ENCODE assay signal across 26 mouse cellular contexts in genomic region chr19:46667300-46667699, GRCm38 (mm10). TPM values are rescaled to one million over a fixed set of nuclear protein-coding genes. Genes with fewer than 3 reads are reported as not detected.
A peak's percentile ranks its signal among the peaks of the same experiment; 100 is the strongest.
DNase-seq lines count a peak whose midpoint lies in the region; ATAC-seq and TF ChIP-seq lines count a peak whose summit lies in the region.
"Had no signal": no experiment of that assay in that cellular context is flagged by ENCODE, and none has a peak within 500 bp of the region (broad histone marks: within the 10 kb centered on the region; RNA-seq: fewer than 3 reads in every experiment).

No protein-coding gene starts in this region.

- no peak overlapping the region for H3K4me2 ChIP-seq in liver, embryonic 12.5 days
- no peak overlapping the region for H3K4me2 ChIP-seq in midbrain, embryonic 11.5 days
- no peak overlapping the region for H3K4me2 ChIP-seq in midbrain, embryonic 16.5 days (ENCODE audit: low read length)
- H3K4me2 ChIP-seq: forebrain, embryonic 13.5 days; heart, embryonic 13.5 days; hindbrain, embryonic 14.5 days had no signal

- no peaks in the 10 kb centered on the region for H3K79me2 ChIP-seq in liver, adult 2 months (ENCODE audit: control insufficient read depth, insufficient read depth, low read length)

- H3K4me3 ChIP-seq in liver, adult 2 months (ENCODE audit: insufficient read depth, low read depth, low read length) = no peak overlapping the region
- no peak overlapping the region for H3K4me3 ChIP-seq in liver, embryonic 12.5 days
- H3K4me3 ChIP-seq in midbrain, embryonic 11.5 days (ENCODE audit: low read depth, low read length) = no peak overlapping the region
- H3K4me3 ChIP-seq in midbrain, embryonic 16.5 days (ENCODE audit: low read depth, low read length) = no peak overlapping the region
- H3K4me3 ChIP-seq: forebrain, embryonic 10.5 days; forebrain, embryonic 13.5 days; heart, embryonic 13.5 days had no signal

- TF ChIP-seq CTCF in liver, adult 2 months (IDR thresholded peaks at IDR 0.05; ENCODE audit: low read depth, low read length) = no peak

- TF ChIP-seq POLR2A in liver, adult 2 months (IDR thresholded peaks at IDR 0.05; ENCODE audit: extremely low read depth, insufficient read depth, low read length) = no peak

- peaks cover 27% of the 10 kb centered on the region for H3K4me1 ChIP-seq in liver, adult 2 months (ENCODE audit: control insufficient read depth, insufficient read depth, low read length)
- peaks cover 27% of the 10 kb centered on the region for H3K4me1 ChIP-seq in liver, embryonic 12.5 days
- peaks cover 4% of the 10 kb centered on the region; the same call in 1 of the 2 replicates for H3K4me1 ChIP-seq in midbrain, embryonic 11.5 days (ENCODE audit: control insufficient read depth, insufficient read depth, low read length)
- peaks cover 3% of the 10 kb centered on the region; the same call in 1 of the 2 replicates for H3K4me1 ChIP-seq in midbrain, embryonic 16.5 days (ENCODE audit: control insufficient read depth, insufficient read depth, low read length)

- H3K27ac ChIP-seq in liver, adult 2 months (replicated peaks; ENCODE audit: insufficient read depth, low read depth, low read length) = peak overlapping the region; percentile 73
- no peak overlapping the region for H3K27ac ChIP-seq in liver, embryonic 12.5 days
- no peak overlapping the region for H3K27ac ChIP-seq in midbrain, embryonic 11.5 days (ENCODE audit: low read depth, low read length)
- H3K27ac ChIP-seq in midbrain, embryonic 16.5 days (ENCODE audit: low read length) = no peak overlapping the region
- H3K27ac ChIP-seq: forebrain, embryonic 10.5 days; forebrain, embryonic 13.5 days; heart, embryonic 13.5 days; hindbrain, embryonic 14.5 days; hindbrain, postnatal 0 days had no signal

- peak; percentile 42 for DNase-seq in adrenal gland, adult 2 months
- DNase-seq in adrenal gland, postnatal 10 days = no peak
- no peak for DNase-seq in liver, adult 2 months (ENCODE audit: extremely low read depth, low read depth, low spot score)
- DNase-seq in midbrain, embryonic 11.5 days (ENCODE audit: low spot score, missing footprints) = peak; percentile 72
- DNase-seq: adrenal gland, postnatal 25 days; cerebellum, adult 18-20 months; cerebellum, adult 9-10 months; cerebellum, postnatal 14 days; gastrocnemius, postnatal 14 days; heart, adult 18-20 months; heart, postnatal 14 days; heart, postnatal 4 days had no signal

- 41% methylated on average over 11 of the region's 11 CpGs for WGBS in liver, adult 2 months
- 50% methylated on average over 11 of the region's 11 CpGs for WGBS in liver, embryonic 12.5 days (ENCODE audit: insufficient replicate concordance)
- WGBS in midbrain, embryonic 11.5 days = 72% methylated on average over 11 of the region's 11 CpGs
- 63% methylated on average over 11 of the region's 11 CpGs for WGBS in midbrain, embryonic 16.5 days

- H3K9ac ChIP-seq in liver, adult 2 months (ENCODE audit: low read depth, low read length) = no peak overlapping the region
- H3K9ac ChIP-seq in liver, embryonic 12.5 days = no peak overlapping the region
- no peak overlapping the region for H3K9ac ChIP-seq in midbrain, embryonic 11.5 days (ENCODE audit: low read length)
- no peak overlapping the region for H3K9ac ChIP-seq in midbrain, embryonic 16.5 days (ENCODE audit: low read depth, low read length)
- H3K9ac ChIP-seq: forebrain, embryonic 13.5 days; heart, embryonic 13.5 days; hindbrain, embryonic 14.5 days had no signal

- no peak for ATAC-seq in liver, embryonic 12.5 days
- ATAC-seq in midbrain, embryonic 11.5 days (ENCODE audit: low FRiP score) = no peak
- ATAC-seq in midbrain, embryonic 16.5 days = no peak
- ATAC-seq: activated CD4-positive, CD25-positive, alpha-beta regulatory T cell, adult 4 months; forebrain, embryonic 13.5 days; forebrain, embryonic 16.5 days; hindbrain, postnatal 0 days; inflammation-experienced regulatory T-cells, adult 6 months had no signal

- H3K27me3 ChIP-seq in liver, adult 2 months (ENCODE audit: control insufficient read depth, insufficient read depth, low read length) = no peaks in the 10 kb centered on the region
- peaks cover 33% of the 10 kb centered on the region for H3K27me3 ChIP-seq in liver, embryonic 12.5 days (replicated peaks)
- no peaks in the 10 kb centered on the region; the same call in 1 of the 2 replicates for H3K27me3 ChIP-seq in midbrain, embryonic 11.5 days (ENCODE audit: control insufficient read depth, insufficient read depth, low read length)
- no peaks in the 10 kb centered on the region; the same call in 1 of the 2 replicates for H3K27me3 ChIP-seq in midbrain, embryonic 16.5 days (ENCODE audit: control insufficient read depth, insufficient read depth, low read depth, low read length)

- no peaks in the 10 kb centered on the region for H3K9me3 ChIP-seq in liver, embryonic 12.5 days (replicated peaks)
- no peaks in the 10 kb centered on the region for H3K9me3 ChIP-seq in midbrain, embryonic 11.5 days (ENCODE audit: control insufficient read depth, low read length)
- no peaks in the 10 kb centered on the region for H3K9me3 ChIP-seq in midbrain, embryonic 16.5 days (replicated peaks; ENCODE audit: control insufficient read depth, low read length, poor library complexity, severe bottlenecking)
- H3K9me3 ChIP-seq: forebrain, embryonic 10.5 days; forebrain, embryonic 13.5 days; heart, embryonic 13.5 days had no signal

- no peaks in the 10 kb centered on the region for H3K36me3 ChIP-seq in liver, adult 2 months (ENCODE audit: control insufficient read depth, insufficient read depth, low read length)
- H3K36me3 ChIP-seq in liver, embryonic 12.5 days = no peaks in the 10 kb centered on the region
- H3K36me3 ChIP-seq in midbrain, embryonic 11.5 days (ENCODE audit: control insufficient read depth, insufficient read depth, low read length) = no peaks in the 10 kb centered on the region
- no peaks in the 10 kb centered on the region for H3K36me3 ChIP-seq in midbrain, embryonic 16.5 days (ENCODE audit: control insufficient read depth, insufficient read depth, low read length)
- H3K36me3 ChIP-seq: forebrain, embryonic 10.5 days; heart, embryonic 13.5 days had no signal

RNA-seq across cellular contexts. Expression of gene Cyp17a1, which starts 5.7 kb away (rescaled TPM):
- 1 to 10 TPM; 1.7 to 3.0 TPM for total RNA-seq in adrenal gland, adult 2 months (2021)
- polyA plus RNA-seq in adrenal gland, adult 2 months (2012; rRNA removed) = 0.18 and 0.19 TPM in 2 replicates
- 1 to 10 TPM; 1.3 to 9.6 TPM for total RNA-seq in adrenal gland, postnatal 10 days (2021)
- total RNA-seq in liver, adult 2 months (2014; rRNA removed) = 106 and 193 TPM in 2 replicates
- 85.1 and 113 TPM in 2 replicates for polyA plus RNA-seq in liver, adult 2 months (2012; rRNA removed)
- polyA plus RNA-seq in liver, embryonic 12.5 days (2016; fragmentation: Nextera tagmentation; extraction: Ambion mirVana) = 0.06 TPM in 1 of 2 replicates, not detected in the other
- polyA plus RNA-seq in midbrain, embryonic 11.5 days (2014; fragmentation: Nextera tagmentation; extraction: Ambion mirVana) = not detected in 2 replicates
- polyA plus RNA-seq in midbrain, embryonic 16.5 days (2015; fragmentation: Nextera tagmentation; extraction: Ambion mirVana) = not detected in 2 replicates
- total RNA-seq: ES-E14; gastrocnemius, adult 18-20 months; gastrocnemius, postnatal 14 days; gastrocnemius, postnatal 4 days; heart, adult 18-20 months; heart, postnatal 14 days; hindbrain, postnatal 0 days had no signal
- polyA plus RNA-seq: activated CD4-positive, CD25-positive, alpha-beta regulatory T cell, adult 4 months; embryonic facial prominence, embryonic 11.5 days; forebrain, embryonic 10.5 days; forebrain, embryonic 13.5 days; hindbrain, embryonic 14.5 days; hindbrain, postnatal 0 days had no signal

RNA-seq across cellular contexts. Expression of gene Borcs7, which starts 22.4 kb away (rescaled TPM):
- total RNA-seq in adrenal gland, adult 2 months (2021) = 10 to 100 TPM; 13.5 to 14.5 TPM
- polyA plus RNA-seq in adrenal gland, adult 2 months (2012; rRNA removed) = 2.3 and 2.9 TPM in 2 replicates
- 10 to 100 TPM; 13.2 to 13.9 TPM for total RNA-seq in adrenal gland, postnatal 10 days (2021)
- total RNA-seq in liver, adult 2 months (2014; rRNA removed) = 4.8 TPM in 2 replicates
- 2.9 and 3.9 TPM in 2 replicates for polyA plus RNA-seq in liver, adult 2 months (2012; rRNA removed)
- 7.4 and 7.7 TPM in 2 replicates for polyA plus RNA-seq in liver, embryonic 12.5 days (2016; fragmentation: Nextera tagmentation; extraction: Ambion mirVana)
- 15.3 and 16.2 TPM in 2 replicates for polyA plus RNA-seq in midbrain, embryonic 11.5 days (2014; fragmentation: Nextera tagmentation; extraction: Ambion mirVana)
- polyA plus RNA-seq in midbrain, embryonic 16.5 days (2015; fragmentation: Nextera tagmentation; extraction: Ambion mirVana) = 24.6 and 27.6 TPM in 2 replicates

RNA-seq across cellular contexts. Expression of gene As3mt, which starts 40.0 kb away (rescaled TPM):
- total RNA-seq in adrenal gland, adult 2 months (2021) = 10 to 100 TPM; 89.0 to 94.8 TPM
- polyA plus RNA-seq in adrenal gland, adult 2 months (2012; rRNA removed) = 11.3 and 14.3 TPM in 2 replicates
- 10 to 100 TPM; 55.2 to 62.9 TPM for total RNA-seq in adrenal gland, postnatal 10 days (2021)
- total RNA-seq in liver, adult 2 months (2014; rRNA removed) = 57.8 and 67.9 TPM in 2 replicates
- 19.3 and 29.3 TPM in 2 replicates for polyA plus RNA-seq in liver, adult 2 months (2012; rRNA removed)
- polyA plus RNA-seq in liver, embryonic 12.5 days (2016; fragmentation: Nextera tagmentation; extraction: Ambion mirVana) = 18.5 and 20.1 TPM in 2 replicates
- 33.8 and 37.6 TPM in 2 replicates for polyA plus RNA-seq in midbrain, embryonic 11.5 days (2014; fragmentation: Nextera tagmentation; extraction: Ambion mirVana)
- 35.6 and 38.1 TPM in 2 replicates for polyA plus RNA-seq in midbrain, embryonic 16.5 days (2015; fragmentation: Nextera tagmentation; extraction: Ambion mirVana)

Comparison
In these comparisons a context has a peak if more than half of its experiments do, and no peak if none do; other contexts are left out.
1. DNase-seq: peak in adrenal gland, adult 2 months (single experiment) and midbrain, embryonic 11.5 days (single experiment); none in adrenal gland, postnatal 10 days (single experiment) and liver, adult 2 months (single experiment).
2. RNA of gene Cyp17a1, which starts 5.7 kb away (polyA plus RNA-seq): 85.1 to 113 TPM in liver, adult 2 months; 0.18 to 0.19 TPM in adrenal gland, adult 2 months, 0.06 TPM in liver, embryonic 12.5 days, not detected in midbrain, embryonic 11.5 days and not detected in midbrain, embryonic 16.5 days; every median in the first group is over 10 times any median in the second.